Mouse (Mus musculus) heart, postnatal 0 days (tissue): ENCODE results near the gene Abr.

Experiments used
- CTCF ChIP-seq: IDR thresholded peaks from 2 replicates; pipeline ENCODE4 v1.5.1; 2016; ENCODE audit warnings: antibody characterized with exemption, control low read depth, low read depth
- EP300 ChIP-seq: IDR thresholded peaks from 2 replicates; pipeline ENCODE4 v1.6.1; 2016; ENCODE audit warnings: antibody characterized with exemption, low read depth

GRCm38 (mm10) chr11:76624071-76624470 is 2.0 kb upstream of the Abr start:
- TF ChIP-seq CTCF = no peak
- TF ChIP-seq EP300 = no peak
